Mouse (Mus musculus) retina, adult 2 months (tissue): ENCODE results near the gene Cnga2.
A peak's percentile ranks its signal among the peaks of the same experiment; 100 is the strongest.
"Not testable (repeated sequence)": the region's sequence is repeated elsewhere in the genome, so short reads cannot be mapped to it uniquely, and the experiment has no call there.

ENCODE experiments used
- DNase-seq: peaks from one replicate; pipeline ENCODE4 v3.0.0-alpha.2; 2012; ENCODE audit warnings: low read depth, low spot score

Gene Cnga2

DNA sequence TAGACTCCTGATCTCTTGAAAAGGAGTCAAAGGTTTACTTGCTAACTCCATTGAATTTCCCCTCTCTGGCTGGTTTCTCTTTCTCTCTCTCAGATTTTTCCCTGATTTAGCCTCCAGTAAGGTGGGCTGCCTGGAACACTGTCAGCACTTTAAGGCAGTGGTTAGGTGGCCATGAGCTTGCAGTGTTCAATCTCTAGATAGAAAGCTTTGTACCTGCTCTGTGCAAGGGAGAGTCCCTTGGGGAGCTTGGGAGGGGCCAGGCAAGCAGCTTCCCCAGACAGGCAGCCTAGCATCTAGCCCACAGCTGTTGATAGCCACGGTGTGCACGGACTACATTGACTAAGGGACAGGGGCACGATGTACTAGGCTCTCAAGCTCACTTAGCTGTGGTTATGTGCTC, at the start of gene Cnga2:
Gene Cnga2, plus strand, starts transcription at position 301 of the 400 bp plus-strand sequence.
- DNase-seq, result no peak

DNA sequence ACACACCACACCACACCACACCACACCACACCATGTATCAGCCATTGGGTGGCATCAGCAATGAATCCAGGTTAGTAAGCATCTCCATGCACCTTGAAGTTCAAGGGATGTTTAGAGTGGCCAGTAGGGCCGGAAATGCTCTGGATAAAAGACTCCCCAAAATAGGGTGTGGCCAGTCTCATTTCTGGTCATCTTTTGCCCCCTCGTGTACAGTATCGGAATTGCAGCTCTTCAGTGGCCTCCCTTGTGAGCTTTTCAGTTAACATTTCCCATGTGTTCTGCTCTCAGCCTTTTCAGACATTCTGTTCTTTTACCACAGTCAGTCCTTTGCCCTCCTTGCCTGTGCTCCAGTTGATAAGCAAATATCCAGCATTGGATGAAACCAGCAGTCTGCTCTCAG, 45.0 kb upstream of the Cnga2 start:
- DNase-seq, result peak; percentile 6

DNA sequence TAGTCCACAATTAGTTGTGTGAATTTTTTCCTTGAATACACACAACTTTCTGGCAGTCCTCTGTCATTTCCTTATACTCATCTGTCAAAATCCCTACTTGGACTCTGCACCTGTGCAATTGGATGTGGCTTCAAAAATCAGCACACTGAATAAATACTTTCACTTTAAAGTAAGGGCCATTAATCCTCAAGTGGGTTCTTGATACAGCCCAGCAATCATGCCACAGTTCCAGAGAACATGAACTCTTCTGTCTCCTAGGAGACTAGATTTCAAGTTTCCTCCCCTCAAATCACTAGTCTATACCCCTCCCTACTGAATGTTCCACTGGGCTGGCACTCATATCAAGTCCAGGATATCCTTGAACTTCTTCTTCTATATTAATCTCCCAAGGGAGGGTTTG, 33.3 kb upstream of the Cnga2 start:
- no peak for DNase-seq

DNA sequence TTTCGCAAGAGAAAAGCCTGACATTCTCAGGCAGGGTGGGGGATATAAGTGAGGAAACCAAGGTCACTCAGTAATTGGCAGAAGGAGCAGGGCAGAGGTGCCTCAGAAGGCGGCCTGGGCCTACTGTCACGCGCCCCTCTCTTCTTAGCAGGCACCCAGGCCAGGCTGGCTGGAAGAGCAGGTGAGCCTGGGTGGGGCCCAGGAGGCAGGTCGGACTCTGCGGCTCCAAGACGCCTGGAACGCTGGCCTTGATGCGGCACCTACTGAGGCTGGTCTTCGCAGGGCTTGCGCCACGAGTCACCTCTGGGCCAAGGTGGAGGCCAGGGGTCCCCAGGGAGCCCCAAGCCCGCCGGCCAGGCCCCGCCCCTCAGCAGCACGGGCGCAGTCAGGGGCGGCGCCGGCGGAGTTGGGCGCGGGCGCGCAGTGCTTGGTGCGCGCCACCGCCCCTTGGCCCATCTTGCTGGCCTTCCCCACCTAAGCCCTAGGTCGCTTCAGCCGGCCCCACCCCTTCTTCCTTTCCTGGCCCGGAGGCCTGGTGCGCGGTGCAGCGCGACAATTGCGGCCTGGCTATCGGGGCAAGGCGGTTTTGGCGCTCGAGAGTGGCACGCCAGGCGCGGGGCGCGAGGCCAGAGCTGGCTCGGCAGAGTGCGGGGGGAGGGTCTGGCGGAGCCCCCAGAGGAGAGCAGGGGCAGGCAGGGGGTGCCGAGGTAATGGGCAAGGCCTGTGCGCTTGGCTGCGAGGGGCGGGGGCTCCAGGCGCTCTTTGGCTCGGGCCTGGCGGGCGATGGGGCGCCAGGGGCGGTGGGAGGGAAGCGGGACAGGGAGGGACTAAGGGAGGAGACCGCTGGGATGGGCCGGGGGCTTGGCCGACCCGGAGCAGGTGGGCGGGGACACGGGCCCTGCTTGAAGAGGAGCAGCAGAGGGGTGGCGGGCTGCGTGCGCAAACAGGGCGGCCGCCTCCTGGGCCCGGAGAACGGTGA, 29.3 kb upstream of the Cnga2 start, which contains the start of gene Prrg3:
Gene Prrg3, plus strand, starts transcription at position 552 of the 979 bp plus-strand sequence.
- no peak for DNase-seq

DNA sequence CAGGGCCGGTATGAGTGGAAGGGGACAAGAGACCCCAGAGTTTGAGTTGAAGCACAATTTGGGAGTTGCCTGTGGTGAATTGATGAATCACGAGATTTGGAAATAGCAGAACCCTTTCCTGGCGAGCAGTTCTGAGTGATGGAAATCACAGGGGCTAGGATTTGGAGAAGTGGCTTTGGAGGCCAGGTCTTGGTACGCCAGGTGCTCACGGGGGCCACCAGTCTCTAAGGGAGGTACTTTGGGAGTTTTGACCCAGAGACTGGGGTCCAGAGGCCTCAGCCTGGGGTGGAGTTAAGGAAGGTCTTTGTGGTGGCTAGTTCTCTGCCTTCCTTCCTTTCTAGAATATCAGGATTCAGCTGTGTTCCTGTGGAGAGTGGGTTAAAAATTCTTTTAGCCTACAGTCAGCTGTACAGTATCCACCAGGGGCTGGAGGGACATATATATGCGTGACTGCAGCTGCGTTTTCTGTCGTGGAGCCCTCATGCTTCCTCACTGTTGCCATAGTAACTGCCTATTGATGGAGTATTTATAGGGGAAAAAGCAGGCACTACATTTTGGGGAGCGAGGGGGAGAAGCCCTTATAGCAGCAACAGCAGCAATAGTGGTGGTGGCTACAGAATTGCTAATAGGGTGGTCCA, 28.3 kb upstream of the Cnga2 start:
- no peak for DNase-seq

DNA sequence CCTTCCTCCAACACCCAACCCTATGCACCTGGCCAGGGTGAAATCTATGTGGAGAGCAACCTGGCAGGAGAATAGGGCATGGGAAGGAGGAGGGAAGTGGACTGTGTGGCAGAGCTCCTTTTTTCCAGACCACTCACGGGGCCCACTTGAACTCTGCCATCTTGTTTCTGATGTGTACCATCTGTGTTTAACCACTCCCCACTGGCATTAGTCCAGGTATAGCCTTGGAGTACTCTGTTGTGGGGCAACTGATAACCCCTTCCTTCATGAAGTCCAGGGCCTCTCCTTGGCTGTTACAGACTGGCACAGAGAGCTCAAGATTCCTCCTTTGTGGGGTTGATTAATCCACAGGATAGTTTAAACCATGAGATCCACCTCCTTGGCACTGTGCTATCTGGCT, 23.4 kb upstream of the Cnga2 start:
- DNase-seq, result no peak

DNA sequence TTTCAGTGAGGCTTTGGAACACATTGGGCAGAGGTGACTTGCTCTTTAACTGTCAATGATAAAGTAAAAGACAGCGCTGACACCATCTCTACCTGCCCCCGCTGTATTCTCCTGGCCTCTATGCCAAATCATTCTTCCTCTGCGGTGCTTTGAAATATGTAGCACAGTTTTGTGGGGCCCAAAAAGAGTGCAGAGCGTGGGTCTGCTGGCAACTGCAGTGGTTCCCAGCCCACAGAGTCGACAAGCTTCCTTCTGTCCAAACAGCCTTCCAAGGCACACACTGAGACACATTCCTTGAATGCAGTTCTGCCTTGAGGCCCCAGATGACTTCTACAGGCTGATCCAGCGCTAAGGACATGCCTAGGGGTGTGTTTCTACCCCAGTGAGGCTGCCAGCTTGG, 22.8 kb upstream of the Cnga2 start:
- DNase-seq, result no peak

DNA sequence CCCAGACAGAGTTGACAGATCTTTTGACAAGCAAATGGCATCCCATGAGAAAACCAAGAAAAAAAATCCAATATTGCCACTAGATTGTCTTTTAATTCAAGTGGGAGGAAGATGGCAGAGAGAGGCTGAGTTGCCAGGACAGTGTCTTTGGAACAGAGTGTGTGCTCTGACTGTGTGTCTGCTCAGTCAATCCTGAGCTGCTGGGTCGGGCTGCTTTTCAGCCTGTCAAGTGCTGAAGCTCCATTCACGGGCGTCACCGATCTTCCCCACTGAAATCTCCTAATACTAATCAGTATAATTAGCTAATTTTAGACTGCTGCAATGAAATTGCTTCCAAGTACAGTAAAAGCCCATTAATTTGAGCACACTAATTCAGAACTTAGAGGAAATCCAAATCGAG, 20.3 kb upstream of the Cnga2 start:
- no peak for DNase-seq

DNA sequence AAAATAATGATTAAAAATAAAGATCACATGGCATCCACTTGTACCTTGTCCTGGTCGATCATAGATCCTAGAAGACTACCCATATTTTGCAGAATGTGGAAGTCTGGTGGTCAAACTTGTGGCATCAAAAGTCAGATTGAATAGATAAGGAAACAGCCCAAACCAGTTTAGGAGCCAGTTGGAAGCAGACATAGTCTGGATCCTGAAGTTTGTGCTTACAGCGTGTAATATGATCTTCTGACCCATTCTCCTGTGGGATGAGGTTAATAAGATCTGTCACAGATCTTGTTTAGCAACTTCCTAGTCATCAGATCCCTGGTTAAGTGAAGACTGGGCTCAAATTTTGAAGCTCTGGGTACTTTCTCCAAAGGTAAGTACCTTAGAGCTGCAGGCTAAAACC, 19.0 kb upstream of the Cnga2 start, which contains the start of gene Fate1:
Gene Fate1, plus strand, starts transcription at position 301 of the 400 bp plus-strand sequence.
- DNase-seq, result no peak

DNA sequence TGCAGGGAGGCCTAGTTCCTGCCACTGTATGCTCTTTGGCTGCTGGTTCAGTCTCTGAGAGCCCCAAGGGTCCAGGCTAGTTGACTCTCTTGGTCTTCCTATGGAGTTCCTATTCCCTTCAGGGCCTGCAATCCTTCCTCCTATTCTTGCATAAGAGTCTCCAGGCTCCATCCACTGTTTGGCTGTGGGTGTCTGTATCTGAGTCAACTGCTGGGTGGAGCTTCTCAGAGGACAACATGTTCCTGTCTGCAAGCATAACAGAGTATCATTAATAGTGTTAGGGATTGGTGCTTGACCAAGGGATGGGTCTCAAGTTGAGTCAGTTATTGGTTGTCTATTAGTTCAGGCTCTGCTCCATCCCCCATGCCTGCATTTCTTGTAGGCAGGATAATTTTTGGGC, 14.0 kb upstream of the Cnga2 start:
- DNase-seq, result not testable (repeated sequence)

DNA sequence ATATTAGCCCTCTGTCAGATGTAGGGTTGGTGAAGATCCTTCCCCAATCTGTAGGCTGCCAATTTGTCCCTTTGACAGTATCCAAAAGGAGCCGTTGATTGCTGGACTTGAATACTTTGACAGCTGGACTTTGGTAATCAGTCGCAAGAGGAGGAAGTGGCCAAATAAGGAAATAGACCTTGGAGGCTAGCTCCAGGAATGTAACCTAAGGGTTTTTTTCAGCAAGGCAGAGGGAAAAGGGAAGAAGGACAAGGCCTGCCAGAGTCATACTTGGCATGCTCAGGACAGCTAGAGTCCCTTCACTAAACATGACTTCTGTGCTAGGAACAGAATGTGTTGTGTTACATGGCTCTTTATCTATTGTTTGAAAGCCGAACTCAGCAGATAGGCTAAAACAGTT, 11.2 kb upstream of the Cnga2 start:
- DNase-seq, result no peak

DNA sequence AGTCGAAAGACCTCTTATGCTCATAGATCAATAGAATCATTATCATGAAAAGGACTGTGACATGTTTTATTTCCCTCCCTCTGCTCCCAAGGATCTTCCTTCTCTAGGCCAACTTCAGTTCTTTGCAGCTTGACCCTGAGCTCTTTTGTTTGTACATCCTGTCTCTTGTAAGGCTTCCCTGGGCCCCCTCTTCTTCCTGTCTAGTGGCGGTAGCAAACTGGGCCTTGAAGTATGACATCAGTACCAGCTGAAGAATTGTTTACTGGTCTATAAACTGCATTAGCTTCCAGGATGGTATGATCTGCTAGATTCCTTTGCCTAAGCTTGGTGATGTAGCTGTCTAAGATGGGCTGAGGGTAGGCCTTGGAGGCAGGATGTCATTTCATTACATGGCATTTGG, 10.3 kb upstream of the Cnga2 start:
- no peak for DNase-seq

DNA sequence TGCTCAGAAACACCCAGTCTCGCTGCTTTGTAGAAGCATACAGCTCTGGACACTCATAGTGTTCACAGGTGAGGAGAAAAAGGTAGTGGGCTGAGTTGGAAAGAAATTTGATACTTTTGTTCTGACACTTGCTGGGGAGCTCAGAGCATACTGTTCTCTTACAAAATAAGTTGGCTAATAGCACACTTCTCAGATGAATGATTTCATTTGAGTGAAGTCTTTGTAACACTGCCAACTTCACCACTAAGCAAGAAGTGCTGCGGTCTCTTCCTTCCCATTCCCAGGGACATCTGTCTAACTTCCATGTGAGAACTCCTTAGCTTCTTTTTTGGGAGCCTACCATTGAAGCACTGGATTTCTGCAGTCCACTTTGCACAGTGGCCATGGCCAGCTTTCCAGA, 8.4 kb upstream of the Cnga2 start:
- no peak for DNase-seq

DNA sequence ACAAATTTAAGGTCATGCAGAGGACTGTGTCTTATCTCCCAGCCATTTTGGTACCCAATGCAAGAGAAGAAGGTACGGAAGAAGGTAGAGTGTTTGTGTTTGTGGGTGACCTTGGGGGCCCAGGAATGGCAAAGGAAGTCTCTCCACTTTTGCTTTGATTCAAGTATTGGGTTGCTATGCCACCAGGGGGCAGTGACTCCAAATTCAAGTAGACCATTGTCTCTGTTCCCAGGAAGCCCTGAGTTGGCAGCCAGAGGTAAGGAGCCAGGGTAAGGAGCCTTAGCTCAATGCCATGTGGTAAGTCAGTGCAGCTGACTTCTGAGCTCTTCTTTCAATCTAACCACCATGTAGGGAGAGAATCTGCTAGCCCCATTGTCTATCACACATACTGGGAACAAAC, 7.9 kb upstream of the Cnga2 start:
- DNase-seq, result no peak

DNA sequence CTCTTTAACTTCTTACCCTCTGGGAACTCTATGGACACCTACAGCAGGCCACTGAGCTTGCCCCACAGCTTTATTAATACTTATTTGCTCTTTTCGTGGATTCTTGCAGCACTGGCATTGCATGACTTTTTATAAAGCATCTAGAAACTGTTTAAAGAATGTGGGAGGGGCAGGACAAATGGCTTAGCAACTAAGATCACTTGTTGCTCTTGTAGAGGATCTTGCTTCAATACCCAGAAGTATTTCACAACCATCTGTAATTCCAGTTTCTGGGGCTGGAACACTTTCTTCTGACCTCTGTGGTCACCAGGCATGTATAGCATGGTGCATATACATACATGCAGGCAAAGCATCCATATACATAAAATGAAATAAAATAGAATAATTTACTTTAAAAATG, 4.3 kb downstream of the Cnga2 start:
- DNase-seq, result no peak

DNA sequence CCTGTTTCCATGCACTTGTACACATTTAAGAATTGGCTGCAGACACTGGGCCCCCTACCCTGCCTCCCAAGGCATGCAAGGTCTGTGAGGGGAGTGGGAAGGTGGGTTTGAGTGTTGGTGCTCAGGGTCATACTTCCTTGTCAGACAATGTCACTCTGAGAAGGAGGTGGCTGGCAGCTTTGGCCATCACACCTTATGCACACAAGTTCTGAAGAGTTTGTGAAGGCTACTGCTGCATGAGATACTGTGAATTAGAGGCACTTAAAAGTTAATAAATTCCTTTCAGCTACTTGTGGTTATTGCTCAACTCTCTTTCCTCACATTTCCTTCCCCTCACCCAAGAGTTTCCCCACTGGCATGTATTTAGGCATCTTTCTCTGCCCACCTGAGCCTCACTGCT, 18.3 kb downstream of the Cnga2 start:
- DNase-seq, result no peak

DNA sequence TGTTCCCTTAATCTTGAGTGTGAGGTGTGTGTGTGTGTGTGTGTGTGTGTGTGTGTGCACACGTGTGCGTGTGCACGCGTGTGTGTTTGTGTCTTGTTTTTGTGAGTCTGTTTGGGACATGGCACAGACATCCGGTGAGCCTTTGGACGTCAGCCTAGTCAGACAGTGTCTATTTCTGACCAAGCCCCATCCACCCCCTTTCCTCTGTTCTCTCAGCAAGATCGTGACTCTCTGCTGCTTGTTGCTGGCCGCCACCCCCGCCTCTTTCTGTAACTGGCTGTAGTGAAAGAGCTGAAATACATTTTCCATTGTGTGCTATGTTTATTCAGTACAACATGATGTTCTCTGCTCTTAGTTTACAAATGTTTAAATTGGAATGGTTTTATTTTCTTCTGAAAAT, 20.6 kb downstream of the Cnga2 start:
- DNase-seq, result no peak

DNA sequence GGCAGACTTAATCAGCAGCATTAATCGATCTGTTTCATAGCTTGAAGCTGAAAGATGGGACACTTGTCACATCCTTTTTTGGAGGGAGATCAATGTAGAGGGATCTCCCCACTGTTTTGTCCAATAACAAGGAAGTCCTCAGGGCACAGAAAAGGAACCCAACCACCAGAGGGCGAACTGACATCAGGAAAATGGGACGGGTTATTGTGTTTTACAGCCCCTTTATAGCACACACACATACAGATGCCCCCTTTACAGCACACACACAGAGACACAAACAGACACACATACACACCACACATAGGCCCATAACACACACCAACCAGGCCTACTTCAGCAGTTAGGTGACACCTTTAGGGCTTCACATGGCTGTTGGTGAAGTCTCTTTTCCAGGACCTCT, 21.2 kb downstream of the Cnga2 start:
- no peak for DNase-seq

DNA sequence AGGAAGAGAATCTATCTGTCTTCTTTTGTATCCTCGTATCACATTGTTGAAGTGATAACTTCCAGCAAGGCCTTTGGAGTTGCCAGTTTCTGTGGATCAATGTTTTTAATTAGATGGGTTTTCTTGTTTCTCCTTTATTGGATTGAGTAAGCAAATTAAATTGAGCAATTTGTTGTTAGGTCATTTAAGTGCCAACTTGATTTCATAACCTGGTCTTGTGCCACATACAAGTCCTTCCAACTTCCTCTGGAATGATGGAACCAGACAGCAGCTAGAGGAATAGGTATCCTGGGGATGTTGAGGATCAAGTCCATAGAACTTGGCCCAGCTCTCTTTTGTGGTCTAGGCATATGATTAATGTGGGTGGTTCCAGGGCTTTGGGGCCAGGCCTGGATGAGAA, 30.6 kb downstream of the Cnga2 start:
- no peak for DNase-seq

DNA sequence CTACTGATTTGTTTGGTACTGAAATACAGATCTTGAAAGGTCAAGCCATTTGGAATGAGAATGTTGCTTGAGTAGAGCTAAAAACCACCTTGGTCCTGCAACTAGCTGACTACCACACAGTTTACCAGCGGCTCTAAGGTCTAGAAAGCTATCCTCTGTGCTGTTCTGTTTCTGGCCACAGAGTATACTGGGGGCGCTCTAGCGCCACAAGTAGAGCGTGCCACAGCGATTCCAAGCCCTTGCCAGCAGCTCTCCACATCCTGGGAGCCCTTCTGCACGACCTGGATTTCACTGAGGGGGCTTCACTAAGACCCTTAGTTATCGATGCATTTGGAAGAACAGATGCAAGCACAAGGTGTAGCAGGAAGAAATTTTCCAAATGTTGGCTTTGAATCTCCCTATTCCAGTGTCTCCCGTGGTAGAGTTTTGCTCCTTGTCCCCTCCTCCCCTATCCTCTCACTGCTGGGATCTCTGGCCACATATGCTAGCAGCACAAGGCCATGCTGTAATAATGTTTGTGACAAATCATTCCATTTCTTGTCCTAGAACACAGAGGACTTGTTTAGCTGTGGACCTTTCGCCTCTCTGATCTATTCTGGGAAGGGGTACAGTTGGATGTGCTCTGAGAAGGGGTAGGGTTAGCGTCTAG, 31.2 kb downstream of the Cnga2 start:
- no peak for DNase-seq

DNA sequence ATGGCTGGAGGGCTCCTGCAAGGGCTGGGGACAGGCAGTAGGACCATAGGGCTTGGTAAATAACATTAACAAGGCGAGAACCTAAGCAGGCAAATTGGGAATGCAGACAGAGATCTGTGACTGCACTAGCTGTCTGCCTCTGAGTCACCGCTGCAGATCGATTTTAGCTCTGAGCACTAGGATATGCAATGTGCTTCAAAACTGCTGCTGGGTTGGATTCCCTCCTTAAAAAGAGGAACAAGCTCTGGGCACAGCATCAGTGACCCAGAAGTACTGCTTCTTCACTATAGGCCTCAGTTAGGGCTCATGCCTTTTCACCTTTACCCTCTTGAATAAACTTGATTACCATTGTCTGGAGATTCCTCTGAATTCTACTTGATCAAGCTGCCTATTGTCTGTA, 31.9 kb downstream of the Cnga2 start:
- no peak for DNase-seq

DNA sequence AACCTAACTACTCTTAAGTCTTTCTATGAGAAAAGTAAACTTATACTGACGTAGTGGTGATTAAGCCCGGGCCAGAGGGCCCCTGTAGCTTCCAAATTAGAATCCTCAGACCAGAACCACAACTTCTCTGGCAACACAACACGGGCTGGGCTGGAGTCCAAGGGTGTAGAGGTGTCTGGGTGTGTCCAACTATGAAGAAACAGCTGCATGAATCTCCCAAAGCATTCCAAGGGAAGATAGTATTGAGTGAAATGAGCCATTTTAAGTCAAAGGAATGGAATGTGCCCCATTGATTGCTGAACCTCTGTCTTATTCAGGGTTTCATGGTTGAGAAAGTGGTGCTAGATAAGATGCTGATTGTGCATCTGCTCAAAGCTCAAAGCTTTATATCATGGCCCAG, 52.4 kb downstream of the Cnga2 start:
- DNase-seq, result no peak
